Mouse (Mus musculus) embryonic facial prominence, embryonic 10.5 days (tissue): ENCODE data around the gene Rars. TPM values are rescaled to one million over a fixed set of nuclear protein-coding genes. Genes with fewer than 3 reads are reported as not detected.

Experiments used
- DNase-seq: peaks from one replicate; pipeline ENCODE4 v3.0.0-alpha.2; 2017; ENCODE audit warnings: low spot score
- H3K27ac ChIP-seq: fragments of 300-500 bp; sonication (generic); replicated peaks from 2 replicates; pipeline ENCODE4 v1.5.1; 2016; ENCODE audit warnings: mild to moderate bottlenecking
- H3K27me3 ChIP-seq: fragments of 300-500 bp; sonication (generic); replicated peaks from 2 replicates; pipeline ENCODE4 v1.6.1; 2016; ENCODE audit warnings: low read depth, mild to moderate bottlenecking; ENCODE audit not compliant: poor library complexity, severe bottlenecking
- H3K36me3 ChIP-seq: fragments of 300-500 bp; sonication (generic); replicated peaks from 2 replicates; pipeline ENCODE4 v1.6.1; 2016; ENCODE audit warnings: mild to moderate bottlenecking, moderate library complexity
- H3K4me1 ChIP-seq: fragments of 300-500 bp; sonication (generic); 2 replicates; pipeline ENCODE4 v1.6.1; 2016
- H3K4me3 ChIP-seq: fragments of 300-500 bp; sonication (generic); 2 replicates; pipeline ENCODE4 v1.5.1; 2016; ENCODE audit warnings: mild to moderate bottlenecking, moderate library complexity
- H3K9me3 ChIP-seq: fragments of 300-500 bp; sonication (generic); 2 replicates; pipeline ENCODE4 v1.6.1; 2016; ENCODE audit warnings: mild to moderate bottlenecking
- WGBS: fragments of 180-500 bp; shearing (Covaris S2); methylation state at CpG from one replicate; pipeline ENCODE4 v1.1.7; 2016; 5-methylcytosine and 5-hydroxymethylcytosine counted together
- polyA plus RNA-seq: library from polyadenylated mRNA; unstranded; fragments of >200 nt; fragmentation: Nextera tagmentation; extraction: Ambion mirVana; gene quantifications from 2 replicates; pipeline ENCODE4 v1.2.1, GENCODE M21; 2016

The Rars gene
- polyA plus RNA-seq, 1 experiment from 2014 or later = 110 TPM

DNA sequence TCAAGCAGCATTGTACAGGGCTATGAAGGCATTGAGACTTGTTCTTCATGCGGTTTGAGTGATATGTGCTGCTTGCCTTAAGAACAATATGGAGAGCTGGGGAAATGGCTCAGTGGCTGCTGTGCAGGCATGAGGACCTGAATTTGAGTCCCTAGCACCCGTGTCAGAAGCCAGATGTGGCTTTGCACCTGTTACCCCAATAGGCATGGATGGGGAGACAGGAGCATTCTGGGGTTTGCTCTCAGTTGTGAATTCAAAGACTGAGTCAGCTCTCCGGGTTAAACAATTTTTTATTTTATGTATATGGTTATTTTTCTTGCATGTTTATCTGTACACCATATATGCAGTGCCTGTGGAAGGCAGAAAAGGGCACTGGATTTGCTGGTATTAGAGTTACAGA, 51.9 kb downstream of the Rars start:
- H3K4me1 ChIP-seq = no peaks in the 10 kb centered on the region
- peaks cover 99% of the 10 kb centered on the region for H3K36me3 ChIP-seq
- no peak for DNase-seq
- no peaks in the 10 kb centered on the region; the same call in 1 of the 2 replicates for H3K9me3 ChIP-seq
- H3K27me3 ChIP-seq = no peaks in the 10 kb centered on the region
- H3K27ac ChIP-seq = no peak overlapping the region
- 95% methylated on average over 3 of the region's 3 CpGs for WGBS
- H3K4me3 ChIP-seq = no peak overlapping the region

GRCm38 (mm10) chr11:35780336-35780735, 54.0 kb downstream of the Rars start:
- Histone ChIP-seq H3K4me3 (no peak overlapping the region), H3K27me3 (no peaks in the 10 kb centered on the region), H3K9me3 (no peaks in the 10 kb centered on the region; the same call in 1 of the 2 replicates), H3K4me1 (no peaks in the 10 kb centered on the region), H3K27ac (no peak overlapping the region), H3K36me3 (peaks cover 99% of the 10 kb centered on the region)
- 92% methylated on average over 3 of the region's 3 CpGs for WGBS
- no peak for DNase-seq

GRCm38 (mm10) chr11:35776452-35776851, 57.9 kb downstream of the Rars start:
- WGBS = 88% methylated on average over 3 of the region's 3 CpGs
- Histone ChIP-seq H3K4me1 (peaks cover 4% of the 10 kb centered on the region; the same call in 1 of the 2 replicates), H3K27ac (no peak overlapping the region), H3K36me3 (peaks cover 81% of the 10 kb centered on the region), H3K9me3 (no peaks in the 10 kb centered on the region), H3K27me3 (no peaks in the 10 kb centered on the region), H3K4me3 (no peak overlapping the region)
- no peak for DNase-seq

DNA sequence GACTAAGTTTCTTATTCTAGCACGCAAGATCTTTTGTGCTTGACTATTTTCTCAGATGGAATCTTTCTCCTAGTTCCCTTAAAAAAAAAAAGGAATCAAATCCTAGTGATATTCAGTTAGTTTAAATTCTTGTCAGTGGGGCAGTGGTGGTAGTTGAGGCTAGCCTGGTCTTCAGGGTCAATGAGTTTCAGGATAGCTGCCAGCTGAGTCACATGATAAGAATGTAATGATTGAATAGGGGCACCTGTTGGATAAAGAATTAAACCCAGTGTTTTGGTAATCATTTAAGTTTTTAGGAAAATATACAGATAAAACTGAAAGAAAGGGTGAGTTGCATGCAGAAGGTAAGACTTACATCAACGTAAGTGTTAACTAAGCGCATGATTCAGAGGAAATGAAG, 58.7 kb downstream of the Rars start:
- Histone ChIP-seq H3K9me3 (no peaks in the 10 kb centered on the region), H3K36me3 (peaks cover 72% of the 10 kb centered on the region), H3K27ac (no peak overlapping the region), H3K4me1 (peaks cover 11% of the 10 kb centered on the region), H3K27me3 (no peaks in the 10 kb centered on the region), H3K4me3 (no peak overlapping the region)
- DNase-seq = no peak
- 96% methylated on average over 3 of the region's 3 CpGs for WGBS

- peaks cover 26% of the 10 kb centered on the region for H3K36me3 ChIP-seq
- peak overlapping the region; percentile 99 for H3K27ac ChIP-seq
- no peaks in the 10 kb centered on the region for H3K27me3 ChIP-seq
- peak overlapping the region; percentile 96 for H3K4me3 ChIP-seq
- peaks cover 14% of the 10 kb centered on the region for H3K4me1 ChIP-seq
- 73% methylated on average over 9 of the region's 9 CpGs for WGBS
- no peaks in the 10 kb centered on the region for H3K9me3 ChIP-seq
- no peak for DNase-seq
Measured at GRCm38 (mm10) chr11:35770741-35771504, 63.4 kb downstream of the Rars start.

DNA sequence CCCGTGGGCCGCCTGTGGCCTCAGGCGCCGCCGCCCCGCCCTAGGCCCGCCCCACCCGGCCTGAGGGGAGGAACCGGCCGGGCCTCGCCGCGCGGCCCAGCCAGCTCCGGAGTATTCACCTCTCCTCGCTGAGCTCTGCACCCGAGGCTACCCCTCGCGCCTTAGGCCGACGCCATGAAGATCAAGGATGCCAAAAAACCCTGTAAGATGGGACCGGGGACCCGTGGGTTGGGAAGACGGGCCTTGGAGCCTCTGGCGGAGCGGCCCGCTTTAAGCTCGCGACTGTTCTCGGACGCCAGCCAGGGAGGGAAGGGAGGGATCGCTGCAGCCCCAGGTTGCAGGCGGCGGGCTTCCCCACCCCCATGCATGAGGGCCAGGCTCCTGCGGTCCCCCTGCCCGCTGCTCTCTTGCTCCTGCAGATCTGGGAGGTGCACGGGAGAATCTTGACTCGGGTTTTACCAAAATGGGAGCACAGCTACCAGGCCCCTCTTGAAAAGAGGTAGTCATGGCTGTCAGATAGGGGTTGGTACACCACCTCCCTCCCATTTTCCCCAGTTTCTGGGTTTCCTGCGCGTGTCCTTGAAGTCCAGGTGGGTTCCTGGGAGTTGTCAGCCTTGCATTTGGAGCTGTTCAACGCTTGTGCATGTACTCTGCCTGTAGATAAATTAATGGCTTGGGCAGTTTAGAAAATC, 64.4 kb downstream of the Rars start:
- WGBS = under 1% methylated on average over 41 of the region's 41 CpGs
- Histone ChIP-seq H3K9me3 (no peaks in the 10 kb centered on the region), H3K4me3 (peak overlapping the region; percentile 96), H3K36me3 (peaks cover 21% of the 10 kb centered on the region), H3K27me3 (no peaks in the 10 kb centered on the region), H3K4me1 (peaks cover 14% of the 10 kb centered on the region), H3K27ac (peak overlapping the region; percentile 99)
- peak; percentile 75 for DNase-seq

GRCm38 (mm10) chr11:35769188-35769745, 65.0 kb downstream of the Rars start, which contains the start of gene Pank3:
TSS of gene Pank3 (plus strand) at chr11:35769484.
- DNase-seq = peak; percentile 99
- Histone ChIP-seq H3K4me1 (peaks cover 14% of the 10 kb centered on the region), H3K4me3 (peak within 1 kb of the TSS; percentile 96), H3K9me3 (no peaks in the 10 kb centered on the region), H3K27me3 (no peaks in the 10 kb centered on the region), H3K36me3 (peaks cover 21% of the 10 kb centered on the region), H3K27ac (peak within 1 kb of the TSS; percentile 99)
- WGBS = under 1% methylated on average over 50 of the region's 50 CpGs

GRCm38 (mm10) chr11:35766845-35767244, 67.5 kb downstream of the Rars start:
- Histone ChIP-seq H3K27ac (no peak overlapping the region), H3K27me3 (no peaks in the 10 kb centered on the region), H3K36me3 (peaks cover 3% of the 10 kb centered on the region), H3K4me3 (no peak overlapping the region), H3K9me3 (no peaks in the 10 kb centered on the region), H3K4me1 (peaks cover 14% of the 10 kb centered on the region)
- no peak for DNase-seq
- WGBS = 88% methylated on average over 5 of the region's 5 CpGs

- Histone ChIP-seq H3K36me3 (no peaks in the 10 kb centered on the region), H3K4me3 (no peak overlapping the region), H3K4me1 (no peaks in the 10 kb centered on the region), H3K27ac (no peak overlapping the region), H3K9me3 (no peaks in the 10 kb centered on the region), H3K27me3 (no peaks in the 10 kb centered on the region)
- WGBS = 92% methylated on average over 4 of the region's 4 CpGs
- no peak for DNase-seq
Measured at GRCm38 (mm10) chr11:35760627-35761003, 73.7 kb downstream of the Rars start.

DNA sequence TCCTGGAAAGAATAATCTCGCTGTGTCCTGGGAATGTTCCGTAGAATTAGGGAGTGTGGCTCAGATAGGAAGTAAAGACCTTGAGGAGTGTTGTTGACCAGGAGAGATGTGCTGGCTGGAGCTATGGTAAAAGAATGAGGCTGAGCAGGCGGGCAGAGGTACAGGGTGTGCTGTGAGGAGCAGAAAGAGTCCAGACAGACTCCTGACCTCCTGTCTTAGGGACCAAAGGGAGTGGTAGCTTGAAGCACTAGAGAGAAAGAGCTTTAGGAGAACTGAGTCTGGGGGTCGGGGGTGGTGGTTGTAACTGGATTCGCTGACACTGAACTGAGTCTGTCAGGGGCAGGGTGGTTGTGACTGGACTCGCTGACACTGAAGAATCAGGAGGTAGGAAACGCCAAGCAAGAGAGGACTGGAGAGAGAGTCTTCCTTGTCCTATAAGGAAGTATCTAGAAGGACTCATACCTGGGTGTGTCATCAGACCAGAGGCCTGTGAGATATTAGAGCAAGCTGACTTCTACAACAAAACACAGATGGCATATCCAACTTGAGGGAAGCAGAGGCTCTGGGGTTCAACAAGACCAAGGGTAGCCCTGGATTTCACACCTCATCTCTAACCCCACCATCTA, 74.2 kb downstream of the Rars start:
- Histone ChIP-seq H3K9me3 (no peaks in the 10 kb centered on the region), H3K4me3 (no peak overlapping the region), H3K36me3 (no peaks in the 10 kb centered on the region), H3K4me1 (no peaks in the 10 kb centered on the region), H3K27ac (no peak overlapping the region), H3K27me3 (no peaks in the 10 kb centered on the region)
- 86% methylated on average over 7 of the region's 7 CpGs for WGBS
- no peak for DNase-seq
